Comparison of ENCODE assay signal across 19 mouse cellular contexts in the genomic region with DNA sequence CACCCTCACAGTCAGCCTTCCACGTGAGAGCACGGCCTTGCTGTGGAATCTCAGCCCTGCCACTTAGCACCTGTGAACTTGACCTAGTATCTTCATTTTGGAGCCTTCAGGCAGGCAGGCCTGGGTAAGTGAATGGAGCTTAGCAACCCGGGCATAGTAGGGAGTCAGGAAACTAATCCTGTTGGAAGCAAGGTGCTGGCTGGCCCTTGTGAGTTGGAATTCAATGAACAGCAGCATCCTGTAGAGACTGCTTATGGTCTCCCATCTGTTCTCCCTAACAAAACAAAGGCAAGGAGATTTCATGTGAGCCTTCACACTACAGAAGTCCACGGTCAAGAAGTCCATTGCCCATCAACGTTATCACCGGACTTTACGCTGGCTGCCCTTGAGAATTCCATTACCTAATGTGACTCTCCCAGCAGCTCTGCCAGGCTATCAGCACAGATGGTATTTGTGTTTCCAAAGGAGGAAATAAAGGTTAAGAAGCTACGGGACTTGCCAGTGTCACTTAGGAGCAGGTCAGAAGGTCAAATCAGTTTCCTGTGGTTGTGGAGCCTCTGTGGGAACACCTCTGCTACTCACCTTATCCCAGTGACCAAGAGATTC. TPM values are rescaled to one million over a fixed set of nuclear protein-coding genes. Genes with fewer than 3 reads are reported as not detected.
DNase-seq lines count a peak whose midpoint lies in the region; ATAC-seq and TF ChIP-seq lines count a peak whose summit lies in the region.
"Had no signal": no experiment of that assay in that cellular context is flagged by ENCODE, and none has a peak within 500 bp of the region (broad histone marks: within the 10 kb centered on the region; RNA-seq: fewer than 3 reads in every experiment).

No protein-coding gene starts in this region.

- H3K4me1 ChIP-seq in midbrain, embryonic 11.5 days (ENCODE audit: control insufficient read depth, insufficient read depth, low read length), result no peaks in the 10 kb centered on the region
- H3K4me1 ChIP-seq in midbrain, embryonic 14.5 days (ENCODE audit: control insufficient read depth, insufficient read depth, low read length), result no peaks in the 10 kb centered on the region
- peaks cover 7% of the 10 kb centered on the region for H3K4me1 ChIP-seq in heart, embryonic 11.5 days (ENCODE audit: control insufficient read depth, insufficient read depth, low read length)
- H3K4me1 ChIP-seq: forebrain, embryonic 15.5 days; hindbrain, embryonic 10.5 days; intestine, embryonic 15.5 days; liver, embryonic 15.5 days; neural tube, embryonic 12.5 days had no signal

- peak; percentile 7 for DNase-seq in adrenal gland, postnatal 10 days
- DNase-seq in adrenal gland, adult 8-10 months, result no peak
- peak; percentile 66 for DNase-seq in midbrain, embryonic 11.5 days (ENCODE audit: low spot score, missing footprints)
- DNase-seq in midbrain, embryonic 14.5 days, result no peak
- no peak for DNase-seq in left cerebral cortex, adult 2 months (ENCODE audit: extremely low spot score in 1 of 2, low spot score in 2 of 2)
- no peak for DNase-seq in spleen, postnatal 4 days (ENCODE audit: low spot score in 2 of 2)
- DNase-seq in left cerebral cortex, postnatal 36 days (ENCODE audit: low spot score in 2 of 2), result no peak
- DNase-seq: gastrocnemius, postnatal 10 days; thymus, postnatal 25 days had no signal

- H3K27me3 ChIP-seq in midbrain, embryonic 11.5 days (ENCODE audit: control insufficient read depth, insufficient read depth, low read length), result no peaks in the 10 kb centered on the region
- no peaks in the 10 kb centered on the region for H3K27me3 ChIP-seq in midbrain, embryonic 14.5 days (ENCODE audit: control insufficient read depth, insufficient read depth, low read length)
- no peaks in the 10 kb centered on the region for H3K27me3 ChIP-seq in heart, embryonic 11.5 days (ENCODE audit: control insufficient read depth, insufficient read depth, low read length)
- H3K27me3 ChIP-seq: forebrain, embryonic 15.5 days; intestine, embryonic 15.5 days; liver, embryonic 15.5 days; neural tube, embryonic 12.5 days had no signal

- intact Hi-C loops in left cerebral cortex, adult 2 months (cut with DNase I), result loop anchor here (2.0 to 10.0 kb wide), 2 partner anchors 89 to 901 kb away; no protein-coding TSS in a partner anchor
- intact Hi-C loops in left cerebral cortex, postnatal 36 days (cut with DNase I), result loop anchor here (10.0 kb wide), 2 partner anchors 91 to 901 kb away; no protein-coding TSS in a partner anchor

- H3K9me3 ChIP-seq in midbrain, embryonic 11.5 days (ENCODE audit: control insufficient read depth, low read length), result no peaks in the 10 kb centered on the region
- H3K9me3 ChIP-seq in midbrain, embryonic 14.5 days (ENCODE audit: control insufficient read depth, low read length), result no peaks in the 10 kb centered on the region
- no peaks in the 10 kb centered on the region for H3K9me3 ChIP-seq in heart, embryonic 11.5 days (replicated peaks; ENCODE audit: control insufficient read depth, low read length)
- H3K9me3 ChIP-seq: forebrain, embryonic 15.5 days; hindbrain, embryonic 10.5 days; intestine, embryonic 15.5 days; limb, embryonic 10.5 days; liver, embryonic 15.5 days; neural tube, embryonic 12.5 days had no signal

- H3K36me3 ChIP-seq in midbrain, embryonic 11.5 days (ENCODE audit: control insufficient read depth, insufficient read depth, low read length), result no peaks in the 10 kb centered on the region
- no peaks in the 10 kb centered on the region for H3K36me3 ChIP-seq in midbrain, embryonic 14.5 days (ENCODE audit: control insufficient read depth, insufficient read depth, low read length)
- H3K36me3 ChIP-seq in heart, embryonic 11.5 days (ENCODE audit: control insufficient read depth, insufficient read depth, low read length), result no peaks in the 10 kb centered on the region
- H3K36me3 ChIP-seq: forebrain, embryonic 15.5 days; hindbrain, embryonic 10.5 days; intestine, embryonic 15.5 days; limb, embryonic 10.5 days; liver, embryonic 15.5 days; neural tube, embryonic 12.5 days had no signal

- no peak overlapping the region for H3K9ac ChIP-seq in midbrain, embryonic 11.5 days (ENCODE audit: low read length)
- H3K9ac ChIP-seq in midbrain, embryonic 14.5 days (replicated peaks; ENCODE audit: low read length), result no peak overlapping the region
- H3K9ac ChIP-seq in heart, embryonic 11.5 days (ENCODE audit: low read depth, low read length), result no peak overlapping the region
- H3K9ac ChIP-seq: forebrain, embryonic 15.5 days; intestine, embryonic 15.5 days; liver, embryonic 15.5 days; neural tube, embryonic 12.5 days had no signal

- no peak overlapping the region for H3K4me3 ChIP-seq in midbrain, embryonic 11.5 days (ENCODE audit: low read depth, low read length)
- H3K4me3 ChIP-seq in midbrain, embryonic 14.5 days (replicated peaks; ENCODE audit: low read depth, low read length), result no peak overlapping the region
- H3K4me3 ChIP-seq in heart, embryonic 11.5 days (ENCODE audit: low read depth, low read length), result no peak overlapping the region
- no peak overlapping the region for H3K4me3 ChIP-seq in left cerebral cortex, adult 2 months
- H3K4me3 ChIP-seq: forebrain, embryonic 15.5 days; hindbrain, embryonic 10.5 days; intestine, embryonic 15.5 days; limb, embryonic 10.5 days; liver, embryonic 15.5 days; neural tube, embryonic 12.5 days had no signal

- no peak for TF ChIP-seq CTCF in left cerebral cortex, adult 2 months (IDR thresholded peaks at IDR 0.05)

- no peak for ATAC-seq in midbrain, embryonic 11.5 days (ENCODE audit: low FRiP score)
- ATAC-seq in midbrain, embryonic 14.5 days (ENCODE audit: low FRiP score, low TSS enrichment), result no peak
- ATAC-seq in heart, embryonic 11.5 days (replicated peaks; ENCODE audit: insufficient number of reproducible peaks, low FRiP score, low TSS enrichment), result peak; percentile 35; the same call in 1 of the 2 replicates
- ATAC-seq: forebrain, embryonic 15.5 days; intestine, embryonic 15.5 days; midbrain, embryonic 16.5 days; Patski had no signal

- H3K27ac ChIP-seq in midbrain, embryonic 11.5 days (ENCODE audit: low read depth, low read length), result no peak overlapping the region
- no peak overlapping the region for H3K27ac ChIP-seq in midbrain, embryonic 14.5 days (replicated peaks; ENCODE audit: low read depth, low read length)
- peak overlapping the region; percentile 50 for H3K27ac ChIP-seq in heart, embryonic 11.5 days (ENCODE audit: low read depth, low read length)
- H3K27ac ChIP-seq in left cerebral cortex, adult 2 months, result no peak overlapping the region
- H3K27ac ChIP-seq: forebrain, embryonic 15.5 days; hindbrain, embryonic 10.5 days; intestine, embryonic 15.5 days; limb, embryonic 10.5 days; liver, embryonic 15.5 days; neural tube, embryonic 12.5 days; stomach, postnatal 0 days had no signal

- WGBS in midbrain, embryonic 11.5 days, result 76% methylated on average over 8 of the region's 8 CpGs
- WGBS in midbrain, embryonic 14.5 days, result 82% methylated on average over 8 of the region's 8 CpGs
- WGBS in heart, embryonic 11.5 days (ENCODE audit: insufficient replicate concordance), result 39% methylated on average over 8 of the region's 8 CpGs

- H3K4me2 ChIP-seq in midbrain, embryonic 11.5 days, result no peak overlapping the region
- H3K4me2 ChIP-seq in midbrain, embryonic 14.5 days (ENCODE audit: low read length), result no peak overlapping the region
- H3K4me2 ChIP-seq in heart, embryonic 11.5 days, result no peak overlapping the region
- H3K4me2 ChIP-seq: forebrain, embryonic 15.5 days; intestine, embryonic 15.5 days; liver, embryonic 15.5 days; neural tube, embryonic 12.5 days had no signal

RNA-seq across cellular contexts. Expression of gene Srd5a3, which starts 24.5 kb away (rescaled TPM):
- total RNA-seq in adrenal gland, postnatal 10 days (2021), result 10 to 100 TPM; 24.1 to 26.2 TPM
- 10 to 100 TPM; 29.6 to 34.8 (median 32.8) TPM for total RNA-seq in adrenal gland, adult 8-10 months (2022)
- 14.2 and 14.7 TPM in 2 replicates for polyA plus RNA-seq in midbrain, embryonic 11.5 days (2014; fragmentation: Nextera tagmentation; extraction: Ambion mirVana)
- 10.8 and 14.6 TPM in 2 replicates for polyA plus RNA-seq in midbrain, embryonic 14.5 days (2014; fragmentation: Nextera tagmentation; extraction: Ambion mirVana)
- 21.2 and 28.5 TPM in 2 replicates for polyA plus RNA-seq in heart, embryonic 11.5 days (2014; fragmentation: Nextera tagmentation; extraction: Ambion mirVana)
- 10 to 100 TPM; 19.8 to 21.8 TPM for total RNA-seq in left cerebral cortex, adult 2 months (2021)
- total RNA-seq in left cerebral cortex, postnatal 36 days (2021), result 10 to 100 TPM; 18.2 to 24.4 TPM

Comparison
In these comparisons a context has a peak if more than half of its experiments do, and no peak if none do; other contexts are left out.
1. DNase-seq: peak in adrenal gland, postnatal 10 days (single experiment) and midbrain, embryonic 11.5 days (single experiment); none in adrenal gland, adult 8-10 months (single experiment), midbrain, embryonic 14.5 days (single experiment), left cerebral cortex, adult 2 months (0 of 2), spleen, postnatal 4 days (0 of 2) and left cerebral cortex, postnatal 36 days (0 of 2).